Mouse (Mus musculus) forebrain, embryonic 12.5 days (tissue): ENCODE measurements around the gene Dync1i1. TPM values are rescaled to one million over a fixed set of nuclear protein-coding genes. Genes with fewer than 3 reads are reported as not detected.
A peak's percentile ranks its signal among the peaks of the same experiment; 100 is the strongest.

ENCODE experiments used
- ATAC-seq: fragments of 200-750 bp; cut with Nextera tagmentation; 2 replicates; pipeline ENCODE4 v1.8.0; 2017; ENCODE audit warnings: moderate TSS enrichment; ENCODE audit not compliant: low FRiP score
- H3K27ac ChIP-seq: fragments of 300-500 bp; sonication (generic); 2 replicates; pipeline ENCODE4 v1.5.1; 2016; ENCODE audit warnings: mild to moderate bottlenecking
- H3K27me3 ChIP-seq: fragments of 300-500 bp; sonication (generic); 2 replicates; pipeline ENCODE4 v1.6.1; 2016; ENCODE audit warnings: mild to moderate bottlenecking
- H3K36me3 ChIP-seq: fragments of 300-500 bp; sonication (generic); replicated peaks from 2 replicates; pipeline ENCODE4 v1.6.1; 2016; ENCODE audit warnings: mild to moderate bottlenecking
- H3K4me1 ChIP-seq: fragments of 300-500 bp; sonication (generic); 2 replicates; pipeline ENCODE4 v1.6.1; 2016
- H3K4me2 ChIP-seq: fragments of 300-500 bp; sonication (generic); 2 replicates; pipeline ENCODE4 v1.6.1; 2016; ENCODE audit warnings: mild to moderate bottlenecking, moderate library complexity
- H3K4me3 ChIP-seq: fragments of 300-500 bp; sonication (generic); replicated peaks from 2 replicates; pipeline ENCODE4 v1.5.1; 2016; ENCODE audit warnings: mild to moderate bottlenecking
- H3K9ac ChIP-seq: fragments of 300-500 bp; sonication (generic); 2 replicates; pipeline ENCODE4 v1.6.1; 2016; ENCODE audit warnings: mild to moderate bottlenecking
- H3K9me3 ChIP-seq: fragments of 300-500 bp; sonication (generic); 2 replicates; pipeline ENCODE4 v1.6.1; 2016
- WGBS: fragments of 180-500 bp; shearing (Covaris S2); methylation state at CpG from one replicate; pipeline ENCODE4 v1.1.7; 2016; 5-methylcytosine and 5-hydroxymethylcytosine counted together
- polyA plus RNA-seq: library from polyadenylated mRNA; unstranded; fragments of >200 nt; fragmentation: Nextera tagmentation; extraction: Ambion mirVana; gene quantifications from 2 replicates; pipeline ENCODE4 v1.2.1, GENCODE M21; 2016

Dync1i1 gene
- polyA plus RNA-seq, 1 experiment from 2014 or later, result 5.0 TPM

GRCm38 (mm10) chr6:5734862-5735261 is 9.4 kb downstream of the Dync1i1 start:
- Histone ChIP-seq H3K27me3 (no peaks in the 10 kb centered on the region), H3K4me1 (no peaks in the 10 kb centered on the region), H3K9ac (no peak overlapping the region), H3K4me3 (no peak overlapping the region), H3K36me3 (no peaks in the 10 kb centered on the region), H3K9me3 (no peaks in the 10 kb centered on the region), H3K27ac (no peak overlapping the region), H3K4me2 (no peak overlapping the region)
- WGBS, result 83% methylated on average over 1 of the region's 1 CpGs
- no peak for ATAC-seq

- WGBS, result 78% methylated on average over 7 of the region's 7 CpGs
- no peaks in the 10 kb centered on the region for H3K9me3 ChIP-seq
- no peak for ATAC-seq
- no peak overlapping the region for H3K4me3 ChIP-seq
- no peaks in the 10 kb centered on the region for H3K27me3 ChIP-seq
- H3K36me3 ChIP-seq, result no peaks in the 10 kb centered on the region
- H3K4me1 ChIP-seq, result no peaks in the 10 kb centered on the region
- no peak overlapping the region for H3K4me2 ChIP-seq
- no peak overlapping the region for H3K9ac ChIP-seq
- H3K27ac ChIP-seq, result no peak overlapping the region
These were observed 14.3 kb downstream of the Dync1i1 start for GRCm38 (mm10) chr6:5739711-5740110.

GRCm38 (mm10) chr6:5741395-5742032 is 16.1 kb downstream of the Dync1i1 start:
- H3K36me3 ChIP-seq, result no peaks in the 10 kb centered on the region
- ATAC-seq, result no peak
- no peaks in the 10 kb centered on the region for H3K9me3 ChIP-seq
- no peak overlapping the region for H3K9ac ChIP-seq
- H3K27ac ChIP-seq, result no peak overlapping the region
- WGBS, result 82% methylated on average over 6 of the region's 6 CpGs
- H3K4me3 ChIP-seq, result no peak overlapping the region
- no peaks in the 10 kb centered on the region for H3K27me3 ChIP-seq
- no peaks in the 10 kb centered on the region for H3K4me1 ChIP-seq
- no peak overlapping the region for H3K4me2 ChIP-seq

- Histone ChIP-seq H3K36me3 (no peaks in the 10 kb centered on the region), H3K9ac (no peak overlapping the region)
- 81% methylated on average over 6 of the region's 6 CpGs for WGBS
These were observed 24.8 kb downstream of the Dync1i1 start for GRCm38 (mm10) chr6:5750079-5750711.

GRCm38 (mm10) chr6:5752128-5752527 is 26.7 kb downstream of the Dync1i1 start:
- Histone ChIP-seq H3K4me2 (no peak overlapping the region), H3K27ac (no peak overlapping the region), H3K4me3 (no peak overlapping the region), H3K4me1 (peaks cover 10% of the 10 kb centered on the region; the same call in 1 of the 2 replicates), H3K9ac (no peak overlapping the region), H3K36me3 (no peaks in the 10 kb centered on the region), H3K27me3 (no peaks in the 10 kb centered on the region), H3K9me3 (no peaks in the 10 kb centered on the region)
- no peak for ATAC-seq
- WGBS, result 88% methylated on average over 16 of the region's 16 CpGs

More at GRCm38 (mm10) chr6:5750079-5750711, 24.8 kb downstream of the Dync1i1 start:
- no peaks in the 10 kb centered on the region for H3K27me3 ChIP-seq
- H3K4me3 ChIP-seq, result no peak overlapping the region
- no peak overlapping the region for H3K4me2 ChIP-seq
- no peak overlapping the region for H3K27ac ChIP-seq
- H3K9me3 ChIP-seq, result no peaks in the 10 kb centered on the region
- H3K4me1 ChIP-seq, result peaks cover 4% of the 10 kb centered on the region; the same call in 1 of the 2 replicates
- no peak for ATAC-seq

GRCm38 (mm10) chr6:5752617-5753016 is 27.2 kb downstream of the Dync1i1 start:
- Histone ChIP-seq H3K27ac (no peak overlapping the region), H3K27me3 (no peaks in the 10 kb centered on the region), H3K9ac (no peak overlapping the region), H3K36me3 (no peaks in the 10 kb centered on the region), H3K4me1 (peaks cover 11% of the 10 kb centered on the region; the same call in 1 of the 2 replicates), H3K4me2 (no peak overlapping the region), H3K9me3 (no peaks in the 10 kb centered on the region), H3K4me3 (no peak overlapping the region)
- no peak for ATAC-seq
- 71% methylated on average over 5 of the region's 5 CpGs for whole genome bisulfite sequencing

- peak; percentile 58; the same call in 1 of the 2 replicates for ATAC-seq
- WGBS, result 48% methylated on average over 5 of the region's 5 CpGs
- no peaks in the 10 kb centered on the region for H3K36me3 ChIP-seq
- H3K4me3 ChIP-seq, result no peak overlapping the region
- H3K27ac ChIP-seq, result no peak overlapping the region
- H3K4me2 ChIP-seq, result no peak overlapping the region
- no peak overlapping the region for H3K9ac ChIP-seq
- no peaks in the 10 kb centered on the region for H3K27me3 ChIP-seq
- peaks cover 11% of the 10 kb centered on the region; the same call in 1 of the 2 replicates for H3K4me1 ChIP-seq
- no peaks in the 10 kb centered on the region for H3K9me3 ChIP-seq
These were observed 31.2 kb downstream of the Dync1i1 start for GRCm38 (mm10) chr6:5756509-5757130.

GRCm38 (mm10) chr6:5762943-5763342 is 37.5 kb downstream of the Dync1i1 start:
- no peak overlapping the region for H3K9ac ChIP-seq
- H3K4me1 ChIP-seq, result no peaks in the 10 kb centered on the region
- H3K4me3 ChIP-seq, result no peak overlapping the region
- 79% methylated on average over 2 of the region's 2 CpGs for WGBS
- no peaks in the 10 kb centered on the region for H3K9me3 ChIP-seq
- no peaks in the 10 kb centered on the region for H3K27me3 ChIP-seq
- no peak for ATAC-seq
- no peaks in the 10 kb centered on the region for H3K36me3 ChIP-seq
- no peak overlapping the region for H3K27ac ChIP-seq
- no peak overlapping the region for H3K4me2 ChIP-seq

GRCm38 (mm10) chr6:5768576-5768975 is 43.1 kb downstream of the Dync1i1 start:
- Histone ChIP-seq H3K4me1 (no peaks in the 10 kb centered on the region), H3K4me2 (no peak overlapping the region), H3K4me3 (no peak overlapping the region), H3K27me3 (no peaks in the 10 kb centered on the region), H3K9ac (no peak overlapping the region), H3K27ac (no peak overlapping the region), H3K36me3 (no peaks in the 10 kb centered on the region), H3K9me3 (no peaks in the 10 kb centered on the region)
- 65% methylated on average over 1 of the region's 1 CpGs for WGBS
- ATAC-seq, result no peak

GRCm38 (mm10) chr6:5770283-5770682 is 44.8 kb downstream of the Dync1i1 start:
- H3K27ac ChIP-seq, result no peak overlapping the region
- H3K36me3 ChIP-seq, result no peaks in the 10 kb centered on the region
- ATAC-seq, result no peak
- no peaks in the 10 kb centered on the region for H3K9me3 ChIP-seq
- H3K9ac ChIP-seq, result no peak overlapping the region
- no peak overlapping the region for H3K4me2 ChIP-seq
- WGBS, result 92% methylated on average over 4 of the region's 4 CpGs
- H3K4me1 ChIP-seq, result no peaks in the 10 kb centered on the region
- H3K27me3 ChIP-seq, result no peaks in the 10 kb centered on the region
- no peak overlapping the region for H3K4me3 ChIP-seq

GRCm38 (mm10) chr6:5775461-5775860 is 50.0 kb downstream of the Dync1i1 start:
- Histone ChIP-seq H3K27me3 (no peaks in the 10 kb centered on the region), H3K4me3 (no peak overlapping the region), H3K4me1 (no peaks in the 10 kb centered on the region), H3K9ac (no peak overlapping the region), H3K36me3 (no peaks in the 10 kb centered on the region), H3K27ac (no peak overlapping the region), H3K9me3 (no peaks in the 10 kb centered on the region), H3K4me2 (no peak overlapping the region)
- 77% methylated on average over 3 of the region's 3 CpGs for WGBS
- no peak for ATAC-seq

- no peaks in the 10 kb centered on the region for H3K4me1 ChIP-seq
- H3K36me3 ChIP-seq, result no peaks in the 10 kb centered on the region
- no peak for ATAC-seq
- H3K9ac ChIP-seq, result no peak overlapping the region
- no peak overlapping the region for H3K4me2 ChIP-seq
- 87% methylated on average over 6 of the region's 6 CpGs for WGBS
- no peaks in the 10 kb centered on the region for H3K9me3 ChIP-seq
- no peak overlapping the region for H3K4me3 ChIP-seq
- no peak overlapping the region for H3K27ac ChIP-seq
- no peaks in the 10 kb centered on the region for H3K27me3 ChIP-seq
These were observed 56.3 kb downstream of the Dync1i1 start for GRCm38 (mm10) chr6:5781752-5782151.
